Mouse (Mus musculus): ENCODE results near the gene Smoc2. TPM values are rescaled to one million over a fixed set of nuclear protein-coding genes. Genes with fewer than 3 reads are reported as not detected.

Gene Smoc2
- total and polyA plus RNA-seq, 3 experiments = 0.34 TPM; not detected in 2

DNA sequence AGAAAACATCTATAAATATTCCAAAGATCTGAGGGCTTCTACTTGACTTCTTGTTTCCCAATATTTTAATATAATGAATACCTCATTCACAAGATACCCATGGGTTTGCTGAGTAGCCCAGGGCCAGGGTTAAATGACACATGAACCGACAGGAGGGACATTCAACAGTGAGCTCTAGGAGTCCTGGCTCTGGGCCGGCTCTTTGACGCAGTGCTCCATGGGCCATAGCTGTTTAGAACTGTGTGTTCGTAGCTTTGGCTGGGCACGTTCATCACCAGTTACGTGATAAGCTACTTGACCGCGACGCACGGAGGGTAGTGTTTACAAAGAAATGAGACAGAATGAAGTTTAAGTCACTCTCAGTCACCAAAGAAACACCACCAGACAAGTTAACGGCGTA, 101.2 kb downstream of the Smoc2 start:
- no peak for DNase-seq (ENCODE audit: extremely low read depth)
- in situ Hi-C loops (cut with MboI; ENCODE audit: low pct_ligation_motif_present, low pct_unique_long_range_greater_than_20kb, low sequenced_read_pairs) = no loop called here
- Histone ChIP-seq H3K79me2 (replicated peaks; ENCODE audit: control insufficient read depth, extremely low read depth, insufficient read depth, poor library complexity, severe bottlenecking) (no peaks in the 10 kb centered on the region), H3K9me3 (replicated peaks; ENCODE audit: low read length) (no peaks in the 10 kb centered on the region), H3K4me2 (ENCODE audit: insufficient read depth, low read depth, poor library complexity, severe bottlenecking) (no peak overlapping the region), H3K9ac (ENCODE audit: insufficient read depth, low read depth) (no peak overlapping the region), H3K4me1 (ENCODE audit: control insufficient read depth in 1 of 2, insufficient read depth in 2 of 2) (no peaks in the 10 kb centered on the region), H3K4me3 (replicated peaks in 1 of 3; ENCODE audit: low read depth in 2 of 3, low read length in 2 of 3, poor library complexity in 1 of 3) (no peak overlapping the region), H3K27me3 (replicated peaks) (peaks cover 23% of the 10 kb centered on the region), H3K27ac (ENCODE audit: insufficient read depth, low read depth) (no peak overlapping the region), H3K36me3 (replicated peaks in 1 of 2; ENCODE audit: control insufficient read depth in 1 of 2, insufficient read depth in 1 of 2, low read length in 1 of 2) (no peaks in the 10 kb centered on the region)
- dilution Hi-C loops (cut with MboI; ENCODE audit: extremely low pct_ligation_motif_present, extremely low pct_unique_long_range_greater_than_20kb, low sequenced_read_pairs) = no loop called here
- TF ChIP-seq JUN (IDR thresholded peaks at IDR 0.05; ENCODE audit: insufficient read depth, low read depth, low read length) = no peak

DNA sequence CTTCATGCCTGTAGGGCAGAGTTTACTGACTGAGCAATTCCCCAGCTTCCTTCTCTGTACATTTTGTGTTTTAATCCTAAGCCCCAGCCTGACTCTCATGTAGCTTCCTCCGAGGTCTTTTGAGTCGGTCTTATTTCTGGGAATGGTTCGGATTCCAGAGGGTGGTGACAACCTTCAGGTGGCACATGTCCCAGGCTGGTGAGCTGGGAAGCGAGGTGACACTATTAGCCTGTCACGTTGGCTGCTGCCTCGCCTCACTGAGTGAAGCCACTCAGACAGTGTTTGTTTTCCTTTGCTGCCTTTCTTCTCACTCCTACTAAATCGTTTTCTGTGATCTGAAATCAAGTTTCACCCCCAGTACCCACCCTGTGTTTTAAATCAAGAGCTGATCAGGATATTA, 102.2 kb downstream of the Smoc2 start:
- in situ Hi-C loops (cut with MboI; ENCODE audit: low pct_ligation_motif_present, low pct_unique_long_range_greater_than_20kb, low sequenced_read_pairs) = no loop called here
- Histone ChIP-seq H3K4me1 (ENCODE audit: control insufficient read depth in 1 of 2, insufficient read depth in 2 of 2) (peaks cover 0 to 2% of the 10 kb centered on the region in 2 experiments; a peak in 1 of 4 replicates), H3K27me3 (replicated peaks) (peaks cover 21% of the 10 kb centered on the region), H3K79me2 (replicated peaks; ENCODE audit: control insufficient read depth, extremely low read depth, insufficient read depth, poor library complexity, severe bottlenecking) (no peaks in the 10 kb centered on the region), H3K9ac (ENCODE audit: insufficient read depth, low read depth) (no peak overlapping the region), H3K36me3 (replicated peaks in 1 of 2; ENCODE audit: control insufficient read depth in 1 of 2, insufficient read depth in 1 of 2, low read length in 1 of 2) (no peaks in the 10 kb centered on the region), H3K9me3 (replicated peaks; ENCODE audit: low read length) (no peaks in the 10 kb centered on the region), H3K4me2 (ENCODE audit: insufficient read depth, low read depth, poor library complexity, severe bottlenecking) (no peak overlapping the region), H3K4me3 (replicated peaks in 1 of 3; ENCODE audit: low read depth in 2 of 3, low read length in 2 of 3, poor library complexity in 1 of 3) (no peak overlapping the region), H3K27ac (ENCODE audit: insufficient read depth, low read depth) (no peak overlapping the region)
- no peak for TF ChIP-seq SMC3 (IDR thresholded peaks at IDR 0.05; ENCODE audit: low read depth, low read length)
- no peak for TF ChIP-seq BHLHE40 (IDR thresholded peaks at IDR 0.05; ENCODE audit: low read depth, low read length)
- TF ChIP-seq KAT2A (IDR thresholded peaks at IDR 0.05; ENCODE audit: insufficient replicate concordance, low read length) = no peak
- TF ChIP-seq PAX5 (IDR thresholded peaks at IDR 0.05; ENCODE audit: low read length) = no peak
- no peak for TF ChIP-seq ETS1 (conservative IDR thresholded peaks at IDR 0.05; ENCODE audit: low read depth, low read length)
- TF ChIP-seq SIN3A (IDR thresholded peaks at IDR 0.05; ENCODE audit: low read length) = no peak
- TF ChIP-seq MAX (IDR thresholded peaks at IDR 0.05; ENCODE audit: low read length) = no peak
- no peak for TF ChIP-seq ZNF384 (IDR thresholded peaks at IDR 0.05; ENCODE audit: low read depth, low read length)
- TF ChIP-seq MXI1 (IDR thresholded peaks at IDR 0.05; ENCODE audit: low read depth, low read length) = no peak
- TF ChIP-seq ZMIZ1 (IDR thresholded peaks at IDR 0.05; ENCODE audit: low read depth, low read length) = no peak
- TF ChIP-seq TBP (conservative IDR thresholded peaks at IDR 0.05; ENCODE audit: low read depth, low read length) = no peak
- no peak for TF ChIP-seq HCFC1 (IDR thresholded peaks at IDR 0.05; ENCODE audit: low read depth, low read length)
- TF ChIP-seq GABPA (IDR thresholded peaks at IDR 0.05; ENCODE audit: insufficient replicate concordance, low read depth, low read length) = no peak
- dilution Hi-C loops (cut with MboI; ENCODE audit: extremely low pct_ligation_motif_present, extremely low pct_unique_long_range_greater_than_20kb, low sequenced_read_pairs) = no loop called here
- no peak for DNase-seq (ENCODE audit: extremely low read depth)

DNA sequence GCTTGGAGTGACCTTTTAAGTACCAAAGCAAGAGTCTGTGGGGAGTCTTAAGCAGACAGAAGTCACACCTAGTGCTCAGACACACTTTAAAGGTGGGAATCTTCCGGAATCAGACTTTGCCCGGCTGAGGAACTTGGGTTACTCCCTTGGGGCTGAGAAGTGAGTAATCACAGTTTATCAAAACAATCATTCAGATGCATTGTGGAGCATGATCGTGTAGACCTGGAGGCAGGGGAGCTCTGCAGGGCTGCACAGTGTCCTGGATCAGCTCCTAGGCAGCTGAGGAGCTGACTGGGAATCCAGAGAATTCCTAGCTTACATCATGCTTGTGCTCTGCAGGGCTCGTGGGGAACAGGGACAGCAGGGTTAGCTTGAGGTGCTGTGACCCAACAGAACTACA, 104.7 kb downstream of the Smoc2 start:
- H3K4me3 ChIP-seq (replicated peaks in 1 of 3; ENCODE audit: low read depth in 2 of 3, low read length in 2 of 3, poor library complexity in 1 of 3) = no peak overlapping the region
- H3K27me3 ChIP-seq (replicated peaks) = peaks cover 17% of the 10 kb centered on the region
- H3K9ac ChIP-seq (ENCODE audit: insufficient read depth, low read depth) = no peak overlapping the region
- H3K36me3 ChIP-seq (replicated peaks in 1 of 2; ENCODE audit: control insufficient read depth in 1 of 2, insufficient read depth in 1 of 2, low read length in 1 of 2) = no peaks in the 10 kb centered on the region
- no peaks in the 10 kb centered on the region for H3K79me2 ChIP-seq (replicated peaks; ENCODE audit: control insufficient read depth, extremely low read depth, insufficient read depth, poor library complexity, severe bottlenecking)
- H3K4me2 ChIP-seq (ENCODE audit: insufficient read depth, low read depth, poor library complexity, severe bottlenecking) = no peak overlapping the region
- no peak for DNase-seq (ENCODE audit: extremely low read depth)
- no peaks in the 10 kb centered on the region for H3K9me3 ChIP-seq (replicated peaks; ENCODE audit: low read length)
- TF ChIP-seq NELFE (IDR thresholded peaks at IDR 0.05; ENCODE audit: low read depth, low read length) = no peak
- TF ChIP-seq CHD2 (IDR thresholded peaks at IDR 0.05; ENCODE audit: low read length) = no peak
- no peak for TF ChIP-seq RAD21 (IDR thresholded peaks at IDR 0.05; ENCODE audit: low read depth, low read length)
- TF ChIP-seq MEF2A (IDR thresholded peaks at IDR 0.05; ENCODE audit: borderline replicate concordance, low read depth, low read length) = no peak
- no peak for TF ChIP-seq RCOR1 (conservative IDR thresholded peaks at IDR 0.05; ENCODE audit: low read depth, low read length)
- no peak for TF ChIP-seq EP300 (IDR thresholded peaks at IDR 0.05; ENCODE audit: low read length)
- no peak for TF ChIP-seq JUND (conservative IDR thresholded peaks at IDR 0.05; ENCODE audit: low read depth, low read length)
- no peak for TF ChIP-seq IRF4 (IDR thresholded peaks at IDR 0.05; ENCODE audit: low read depth, low read length)
- no peak for TF ChIP-seq HCFC1 (IDR thresholded peaks at IDR 0.05; ENCODE audit: low read depth, low read length)
- TF ChIP-seq KAT2A (IDR thresholded peaks at IDR 0.05; ENCODE audit: insufficient replicate concordance, low read length) = no peak
- no peak for TF ChIP-seq JUN (IDR thresholded peaks at IDR 0.05; ENCODE audit: insufficient read depth, low read depth, low read length)
- no peak for TF ChIP-seq ETS1 (conservative IDR thresholded peaks at IDR 0.05; ENCODE audit: low read depth, low read length)
- TF ChIP-seq MXI1 (IDR thresholded peaks at IDR 0.05; ENCODE audit: low read depth, low read length) = no peak
- no peak for TF ChIP-seq TBP (conservative IDR thresholded peaks at IDR 0.05; ENCODE audit: low read depth, low read length)
- TF ChIP-seq ZC3H11A (IDR thresholded peaks at IDR 0.05; ENCODE audit: low read depth, low read length) = no peak
- TF ChIP-seq MAFK (IDR thresholded peaks at IDR 0.05; ENCODE audit: insufficient replicate concordance, low read length) = no peak
- TF ChIP-seq MAX (IDR thresholded peaks at IDR 0.05; ENCODE audit: low read length) = no peak
- no peak for TF ChIP-seq CTCF (conservative IDR thresholded peaks at IDR 0.05 in 1 of 2, IDR thresholded peaks at IDR 0.05 in 1 of 2; ENCODE audit: low read depth in 2 of 2, low read length in 2 of 2)
- no peak for TF ChIP-seq PAX5 (IDR thresholded peaks at IDR 0.05; ENCODE audit: low read length)
- H3K4me1 ChIP-seq (ENCODE audit: control insufficient read depth in 1 of 2, insufficient read depth in 2 of 2) = peaks cover 0 to 7% of the 10 kb centered on the region in 2 experiments; a peak in 1 of 4 replicates
- dilution Hi-C loops (cut with MboI; ENCODE audit: extremely low pct_ligation_motif_present, extremely low pct_unique_long_range_greater_than_20kb, low sequenced_read_pairs) = no loop called here
- in situ Hi-C loops (cut with MboI; ENCODE audit: low pct_ligation_motif_present, low pct_unique_long_range_greater_than_20kb, low sequenced_read_pairs) = no loop called here
- H3K27ac ChIP-seq (ENCODE audit: insufficient read depth, low read depth) = no peak overlapping the region

Measured in CH12.LX (cell line).